Mouse (Mus musculus): Measurements from ENCODE around the gene Mtmr14.

The Mtmr14 gene

DNA sequence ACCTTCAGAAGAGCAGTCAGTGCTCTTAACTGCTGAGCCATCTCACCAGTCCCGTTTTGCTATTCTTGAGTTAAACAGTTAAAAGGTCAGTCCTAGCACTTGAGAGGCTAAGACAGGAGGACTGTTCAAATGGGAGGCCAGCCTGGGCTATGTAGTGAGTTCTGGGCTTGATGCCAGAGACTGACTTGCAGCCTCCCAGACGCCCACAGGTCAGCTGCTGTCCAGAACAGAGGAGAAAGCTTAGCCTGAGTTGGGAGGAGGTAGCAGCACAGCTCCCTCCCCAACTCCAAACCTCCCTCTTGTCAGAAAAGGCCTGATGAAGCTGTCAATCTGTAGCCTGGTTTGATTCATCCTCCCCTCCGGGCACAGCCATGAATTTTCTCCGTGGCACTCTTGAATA lies 39.2 kb downstream of the Mtmr14 start:
- no peak for DNase-seq (ENCODE audit: low read depth in 1 of 2, low spot score in 2 of 2)

GRCm38 (mm10) chr6:113281676-113282075 lies 44.0 kb downstream of the Mtmr14 start:
- DNase-seq (ENCODE audit: low read depth in 1 of 2, low spot score in 2 of 2): no peak

DNA sequence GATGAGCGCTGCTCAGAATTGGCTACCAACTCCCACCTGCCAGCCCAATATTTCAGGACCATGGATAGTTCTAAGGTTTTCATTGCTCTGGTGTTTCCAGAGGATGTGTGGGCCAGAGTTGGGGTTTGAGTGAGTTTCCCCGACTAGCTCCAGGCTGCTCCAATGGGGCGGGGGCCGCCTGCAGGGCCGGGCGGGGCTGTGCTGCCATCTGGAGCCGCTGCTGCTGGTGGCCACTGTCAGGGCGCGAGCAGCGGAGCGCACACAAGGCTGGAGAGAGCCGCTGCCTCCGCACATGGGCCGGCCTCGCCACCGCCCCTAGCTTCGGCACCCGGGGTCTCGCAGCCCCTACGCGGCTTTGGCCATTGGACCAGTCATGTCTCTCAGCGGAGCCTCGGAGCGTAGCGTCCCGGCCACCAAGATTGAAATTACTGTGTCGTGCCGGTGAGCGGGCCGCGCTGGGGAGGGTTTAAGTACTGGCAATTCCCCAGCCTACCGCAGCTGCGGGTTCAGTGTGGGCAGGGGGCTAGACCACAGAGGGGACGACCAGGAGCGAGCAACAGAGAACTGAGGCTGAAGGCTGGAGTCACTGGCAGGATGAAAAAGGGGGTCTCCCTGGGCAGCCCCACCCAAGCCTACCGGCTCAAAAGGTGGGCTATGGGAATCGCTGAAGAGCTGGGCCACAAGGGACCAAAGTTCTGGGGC lies 44.6 kb downstream of the Mtmr14 start, which contains the start of gene Cpne9:
Cpne9 (plus strand) TSS at position 207 of the 702 bp plus-strand sequence.
- no peak for DNase-seq (ENCODE audit: low read depth in 1 of 2, low spot score in 2 of 2)

DNA sequence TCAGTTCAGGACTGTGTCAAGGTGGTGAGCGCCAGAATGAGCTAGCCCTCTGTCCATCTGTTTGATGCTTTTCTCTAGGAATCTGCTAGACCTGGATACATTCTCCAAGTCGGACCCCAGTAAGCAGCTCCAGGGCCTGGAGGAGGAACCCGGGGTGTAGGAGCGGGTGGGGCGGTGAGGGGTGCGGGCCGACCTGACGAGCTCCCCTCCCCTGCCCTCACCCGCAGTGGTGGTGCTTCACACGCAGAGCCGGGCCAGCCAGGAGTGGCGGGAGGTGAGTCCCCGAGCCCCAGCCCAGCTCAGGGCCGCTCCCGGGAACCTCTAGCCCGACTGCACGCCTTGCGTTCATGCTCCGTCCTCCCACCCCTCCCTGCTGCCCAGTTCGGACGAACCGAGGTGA lies 45.3 kb downstream of the Mtmr14 start:
- no peak for DNase-seq (ENCODE audit: low read depth in 1 of 2, low spot score in 2 of 2)

- no peak for DNase-seq (ENCODE audit: low read depth in 1 of 2, low spot score in 2 of 2)
Observed at GRCm38 (mm10) chr6:113283500-113283899, 45.9 kb downstream of the Mtmr14 start.

- peak in 1 of 2 experiments; percentile 21 for DNase-seq (ENCODE audit: low read depth in 1 of 2, low spot score in 2 of 2)
Observed at GRCm38 (mm10) chr6:113284931-113285330, 47.3 kb downstream of the Mtmr14 start.

- no peak for DNase-seq (ENCODE audit: low read depth in 1 of 2, low spot score in 2 of 2)
Observed at GRCm38 (mm10) chr6:113286316-113286715, 48.7 kb downstream of the Mtmr14 start.

- no peak for DNase-seq (ENCODE audit: low read depth in 1 of 2, low spot score in 2 of 2)
Observed at GRCm38 (mm10) chr6:113287236-113287635, 49.6 kb downstream of the Mtmr14 start.

GRCm38 (mm10) chr6:113289346-113289745 lies 51.7 kb downstream of the Mtmr14 start:
- DNase-seq (ENCODE audit: low read depth in 1 of 2, low spot score in 2 of 2): no peak

DNA sequence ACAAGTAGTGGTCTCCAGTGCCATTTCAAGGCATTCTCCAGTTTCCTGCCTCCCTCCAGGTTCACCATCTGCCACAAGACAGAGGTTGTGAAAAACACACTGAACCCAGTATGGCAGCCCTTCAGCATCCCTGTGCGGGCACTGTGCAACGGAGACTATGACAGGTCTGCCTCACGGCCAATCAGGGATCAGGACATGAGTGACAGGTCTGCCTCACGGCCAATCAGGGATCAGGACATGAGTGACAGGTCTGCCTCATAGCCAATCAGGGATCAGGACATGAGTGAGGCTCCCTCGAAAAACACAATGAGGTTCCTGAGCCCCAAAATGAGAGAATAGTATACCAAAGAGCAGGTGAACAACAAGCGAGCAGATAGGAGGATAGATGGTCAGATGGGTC lies 52.7 kb downstream of the Mtmr14 start:
- DNase-seq (ENCODE audit: low read depth in 1 of 2, low spot score in 2 of 2): no peak

- DNase-seq (ENCODE audit: low read depth in 1 of 2, low spot score in 2 of 2): no peak
Observed at GRCm38 (mm10) chr6:113292938-113293337, 55.3 kb downstream of the Mtmr14 start.

GRCm38 (mm10) chr6:113296046-113296445 lies 58.4 kb downstream of the Mtmr14 start:
- DNase-seq (ENCODE audit: low read depth in 1 of 2, low spot score in 2 of 2): no peak

DNA sequence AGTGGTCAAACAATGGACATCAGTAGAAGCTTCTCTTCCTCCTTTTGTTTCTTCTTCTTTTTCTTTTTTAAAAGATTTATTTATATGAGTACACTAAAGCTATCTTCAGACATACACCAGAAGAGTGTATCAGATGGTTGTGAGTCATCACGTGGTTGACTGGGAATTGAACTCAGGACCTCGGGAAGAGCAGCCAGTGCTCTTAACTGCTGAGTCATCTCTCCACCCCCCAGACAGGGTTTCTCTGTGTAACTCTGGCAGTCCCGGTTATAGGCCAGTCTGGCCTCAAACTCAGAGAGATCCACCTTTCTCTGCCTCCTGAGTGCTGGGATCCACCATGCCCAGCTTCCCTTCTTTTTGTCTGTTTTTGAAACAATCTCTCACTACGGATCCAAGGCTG lies 59.0 kb downstream of the Mtmr14 start:
- no peak for DNase-seq (ENCODE audit: low read depth in 1 of 2, low spot score in 2 of 2)

DNA sequence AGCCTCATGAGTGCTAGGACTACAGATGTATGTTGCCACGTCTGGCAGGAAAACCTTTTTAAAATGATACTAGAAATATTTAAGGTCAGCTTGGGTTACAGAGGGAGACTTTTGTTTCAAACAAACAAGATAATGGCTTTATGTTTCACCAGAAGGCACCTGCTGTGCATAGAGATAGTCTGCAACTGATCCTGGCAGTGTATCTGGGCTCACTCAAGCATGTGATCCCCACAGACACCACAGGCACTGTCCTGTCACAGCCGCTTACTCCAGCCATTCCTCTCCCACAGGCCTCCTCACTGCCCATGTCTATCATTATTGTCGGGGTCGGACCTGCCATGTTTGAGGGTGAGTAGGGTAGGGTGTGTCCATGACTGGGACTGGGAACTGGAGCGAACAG lies 63.7 kb downstream of the Mtmr14 start:
- no peak for DNase-seq (ENCODE audit: low read depth in 1 of 2, low spot score in 2 of 2)

DNA sequence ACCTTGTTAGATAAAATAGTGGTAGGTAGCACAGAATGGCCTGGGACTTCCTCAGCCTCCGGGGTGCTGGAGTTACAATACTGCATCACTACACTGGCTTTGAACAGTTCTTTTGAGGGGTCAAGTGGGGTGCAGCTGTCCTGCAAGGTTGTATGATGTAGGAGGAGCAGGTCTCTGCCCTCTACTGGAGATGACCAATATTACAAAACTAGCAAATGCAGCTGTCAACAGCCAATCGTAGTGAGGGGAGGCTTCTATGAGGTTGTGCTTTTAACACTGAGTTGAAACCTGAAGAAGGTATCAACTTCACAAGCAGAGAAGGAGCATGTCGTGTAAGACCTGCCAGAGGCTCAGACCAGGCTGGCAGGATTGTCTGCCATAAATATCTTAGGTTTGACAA lies 64.6 kb downstream of the Mtmr14 start:
- DNase-seq (ENCODE audit: low read depth in 1 of 2, low spot score in 2 of 2): no peak

DNA sequence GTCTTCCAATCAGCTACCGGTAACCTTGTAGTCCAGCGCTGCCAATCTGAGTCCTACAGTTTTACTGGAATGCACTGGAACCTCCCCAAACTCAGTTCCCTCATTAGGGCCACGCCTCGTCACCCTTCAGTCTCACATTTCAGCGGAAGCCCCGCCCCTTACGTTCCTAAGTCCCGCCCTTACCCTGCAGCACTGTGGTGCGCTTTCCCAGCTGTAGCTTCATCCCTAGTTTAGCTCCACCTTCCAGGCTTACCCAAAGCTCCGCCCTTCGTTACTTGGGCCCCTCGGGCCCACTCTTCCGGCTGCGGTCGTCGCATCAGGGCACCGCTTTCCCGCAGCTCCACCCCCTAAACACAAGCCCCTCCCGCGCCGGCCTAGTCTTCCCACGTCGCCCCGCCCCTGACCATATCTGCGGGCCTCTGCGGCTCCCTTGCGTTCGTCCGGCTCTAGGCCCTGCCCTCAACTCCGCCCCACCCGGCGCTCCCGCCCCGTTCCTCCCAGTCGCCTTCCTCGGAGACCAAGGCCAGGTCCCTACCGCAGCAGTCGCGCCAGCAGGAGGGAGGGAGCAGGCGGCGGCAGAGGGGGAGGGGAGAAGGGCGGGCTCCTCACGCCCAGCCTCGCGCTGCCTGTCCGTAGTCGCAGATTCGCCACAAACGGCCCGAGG lies 68.8 kb downstream of the Mtmr14 start:
- DNase-seq (ENCODE audit: low read depth in 1 of 2, low spot score in 2 of 2): peak; percentile 100

- no peak for DNase-seq (ENCODE audit: low read depth in 1 of 2, low spot score in 2 of 2)
Observed at GRCm38 (mm10) chr6:113306986-113307349, 69.3 kb downstream of the Mtmr14 start, which contains the start of gene Brpf1. TSS of gene Brpf1 (plus strand) at chr6:113307137.

GRCm38 (mm10) chr6:113307481-113308121 lies 70.0 kb downstream of the Mtmr14 start:
- DNase-seq (ENCODE audit: low read depth in 1 of 2, low spot score in 2 of 2): peak; percentile 59 to 76

DNA sequence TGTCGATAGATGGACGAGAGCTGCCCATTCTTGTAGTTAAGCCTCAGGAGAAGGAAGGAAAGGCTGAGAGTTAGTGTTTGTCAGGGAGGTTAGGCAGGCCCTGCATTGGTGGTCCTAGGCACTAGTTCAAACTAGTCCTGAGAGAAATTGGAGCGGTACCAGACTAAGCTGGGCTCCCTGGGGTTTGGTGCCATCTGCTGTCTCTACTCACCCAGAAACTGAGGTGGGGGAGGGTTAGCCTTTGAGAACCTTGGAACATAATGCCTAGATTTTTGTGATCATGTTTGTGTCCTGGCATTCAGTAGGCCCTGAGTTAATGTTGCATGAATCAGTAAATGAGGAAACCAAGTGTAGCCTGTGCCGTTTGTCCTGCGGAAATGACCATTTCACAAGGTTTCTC lies 70.5 kb downstream of the Mtmr14 start:
- DNase-seq (ENCODE audit: low read depth in 1 of 2, low spot score in 2 of 2): peak; percentile 37

DNA sequence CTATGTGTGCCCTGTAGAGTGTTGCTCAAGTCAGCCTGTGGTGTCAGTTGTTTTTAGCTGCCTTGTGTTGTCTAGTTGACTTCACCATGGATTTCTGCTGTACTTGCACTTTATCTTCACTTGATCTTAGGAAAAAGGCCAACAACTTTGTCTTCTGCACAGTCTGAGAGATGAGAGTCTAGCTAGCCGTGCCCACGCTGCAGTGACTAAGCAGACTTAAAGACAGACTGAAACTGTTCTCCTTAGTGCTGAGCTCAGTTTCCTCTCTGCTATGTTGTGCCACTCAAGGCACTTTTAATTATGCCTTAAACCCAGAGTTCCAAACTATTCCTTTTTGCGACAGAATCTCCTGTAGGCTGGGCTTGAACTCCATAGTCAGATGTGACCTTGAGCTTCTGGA lies 78.3 kb downstream of the Mtmr14 start:
- DNase-seq (ENCODE audit: low read depth in 1 of 2, low spot score in 2 of 2): no peak

DNA sequence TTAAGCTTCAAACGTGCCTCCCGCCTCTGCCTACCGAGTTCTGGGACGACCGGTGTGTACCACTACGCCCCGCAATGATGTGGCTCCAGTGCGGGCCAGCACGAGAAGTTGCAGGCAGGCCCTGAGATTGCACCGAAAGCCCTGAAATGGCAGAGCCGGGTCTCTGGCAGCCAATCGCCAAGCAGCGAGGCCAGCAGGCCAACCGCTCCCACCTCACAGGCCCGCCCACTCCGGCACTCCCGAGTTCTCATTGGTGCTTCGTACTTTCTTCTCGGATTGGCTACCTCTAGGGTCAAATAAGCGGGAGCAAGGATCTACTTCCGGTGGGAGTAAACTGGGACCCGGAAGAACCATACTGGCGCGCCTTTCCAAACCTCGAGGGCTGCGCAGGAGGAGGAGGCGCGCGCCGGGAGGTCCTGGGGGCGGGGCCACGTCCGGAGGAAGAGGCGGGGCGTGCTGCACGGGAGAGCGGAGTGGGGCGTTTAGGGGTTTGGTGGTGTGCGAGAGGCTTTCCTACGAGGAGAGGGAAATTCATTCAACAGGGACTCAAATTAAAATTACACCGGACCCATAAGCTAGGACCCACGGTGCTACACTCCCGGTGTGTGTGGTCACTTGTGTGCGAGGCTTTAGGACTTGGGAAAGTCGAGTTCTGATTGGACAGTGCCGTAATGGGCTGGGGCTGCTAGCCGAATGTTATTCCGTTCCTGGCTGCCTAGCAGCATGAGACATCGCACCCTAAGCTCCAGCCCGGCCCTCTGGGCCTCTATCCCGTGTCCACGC lies 89.1 kb downstream of the Mtmr14 start, which contains the start of gene Ogg1:
Ogg1 (plus strand) TSS at position 440 of the 783 bp plus-strand sequence.
- peak; percentile 95 to 98 for DNase-seq (ENCODE audit: low read depth in 1 of 2, low spot score in 2 of 2)
